ENCODE assay signal across 9 mouse cellular contexts in the genomic region with DNA sequence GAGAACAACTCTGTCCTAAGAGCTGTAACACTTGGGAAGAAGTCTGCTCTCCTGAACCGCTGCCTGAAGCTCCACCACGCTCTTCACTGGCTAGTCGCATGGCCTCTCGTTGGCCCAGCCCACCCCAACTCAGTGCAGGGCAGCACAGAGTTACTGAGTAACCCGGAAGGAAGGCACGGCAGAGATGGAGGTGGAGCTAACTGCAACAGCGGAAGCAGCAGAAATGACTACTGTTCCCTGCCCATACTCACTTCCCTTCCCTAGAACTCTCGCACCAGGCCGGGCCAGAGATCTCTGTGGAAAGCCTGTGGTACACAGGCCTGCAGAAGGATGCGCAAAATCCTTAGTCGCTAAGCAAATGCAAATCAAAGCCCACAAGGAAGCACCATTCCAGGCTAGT. TPM values are rescaled to one million over a fixed set of nuclear protein-coding genes. Genes with fewer than 3 reads are reported as not detected.
DNase-seq lines count a peak whose midpoint lies in the region; ATAC-seq and TF ChIP-seq lines count a peak whose summit lies in the region.
"Had no signal": no experiment of that assay in that cellular context is flagged by ENCODE, and none has a peak within 500 bp of the region (broad histone marks: within the 10 kb centered on the region; RNA-seq: fewer than 3 reads in every experiment).

No protein-coding gene starts in this region.

- no peaks in the 10 kb centered on the region for H3K36me3 ChIP-seq in E14TG2a.4 (ENCODE audit: insufficient read depth, low read length)
- H3K36me3 ChIP-seq in forebrain, postnatal 0 days (ENCODE audit: insufficient read depth), result no peaks in the 10 kb centered on the region
- H3K36me3 ChIP-seq: hindbrain, embryonic 10.5 days had no signal

- no peak for ATAC-seq in forebrain, postnatal 0 days

- H3K9ac ChIP-seq in forebrain, postnatal 0 days, result no peak overlapping the region

- peak; percentile 69 for DNase-seq in ZHBTc4 (ENCODE audit: low read depth, low spot score)
- peak; percentile 19 for DNase-seq in kidney, postnatal 14 days
- DNase-seq in lung, postnatal 25 days (ENCODE audit: low spot score), result peak; percentile 34
- DNase-seq in forebrain, postnatal 0 days, result no peak
- DNase-seq in gastrocnemius, adult 18-20 months (ENCODE audit: low spot score), result no peak
- no peak for DNase-seq in ovary, postnatal 36 days (ENCODE audit: low spot score)

- 74% methylated on average over 11 of the region's 11 CpGs for WGBS in forebrain, postnatal 0 days

- peak overlapping the region; percentile 26; the same call in 1 of the 2 replicates for H3K4me3 ChIP-seq in E14TG2a.4 (replicated peaks; ENCODE audit: low read length)
- H3K4me3 ChIP-seq in forebrain, postnatal 0 days (ENCODE audit: low read depth, low read length), result no peak overlapping the region
- H3K4me3 ChIP-seq: hindbrain, embryonic 10.5 days had no signal

- no peaks in the 10 kb centered on the region for H3K27me3 ChIP-seq in E14TG2a.4 (ENCODE audit: insufficient read depth, low read length)
- no peaks in the 10 kb centered on the region for H3K27me3 ChIP-seq in forebrain, postnatal 0 days (ENCODE audit: insufficient read depth, low read length)

- H3K4me1 ChIP-seq in E14TG2a.4 (replicated peaks; ENCODE audit: low read depth, low read length), result peaks cover 28% of the 10 kb centered on the region
- no peaks in the 10 kb centered on the region for H3K4me1 ChIP-seq in forebrain, postnatal 0 days (ENCODE audit: insufficient read depth)
- H3K4me1 ChIP-seq: hindbrain, embryonic 10.5 days had no signal

- H3K4me2 ChIP-seq in forebrain, postnatal 0 days (ENCODE audit: low read depth), result no peak overlapping the region

- H3K27ac ChIP-seq in forebrain, postnatal 0 days (ENCODE audit: low read depth, low read length), result no peak overlapping the region
- H3K27ac ChIP-seq: hindbrain, embryonic 10.5 days had no signal

- no peaks in the 10 kb centered on the region for H3K9me3 ChIP-seq in E14TG2a.4 (ENCODE audit: low read length)
- H3K9me3 ChIP-seq in forebrain, postnatal 0 days (ENCODE audit: low read length), result no peaks in the 10 kb centered on the region
- H3K9me3 ChIP-seq: hindbrain, embryonic 10.5 days had no signal

- TF ChIP-seq CTCF in E14TG2a.4 (conservative IDR thresholded peaks at IDR 0.05; ENCODE audit: low read length), result no peak
- no peak for TF ChIP-seq CTCF in forebrain, postnatal 0 days (IDR thresholded peaks at IDR 0.05; ENCODE audit: low read depth)

RNA-seq across cellular contexts. Expression of a gene that starts 4.4 kb away (rescaled TPM):
- total RNA-seq in forebrain, postnatal 0 days (2014; rRNA removed), result not detected in 2 replicates
- not detected in 2 replicates for polyA plus RNA-seq in forebrain, postnatal 0 days (2015; fragmentation: Nextera tagmentation; extraction: Ambion mirVana)
- total RNA-seq in gastrocnemius, adult 18-20 months (2021), result not detected
- total RNA-seq: megakaryocyte-erythroid progenitor cell, adult 5-6 weeks had no signal
- polyA plus RNA-seq: hindbrain, embryonic 10.5 days had no signal

RNA-seq across cellular contexts. Expression of a gene that starts 5.0 kb away (rescaled TPM):
- not detected in 2 replicates for total RNA-seq in forebrain, postnatal 0 days (2014; rRNA removed)
- polyA plus RNA-seq in forebrain, postnatal 0 days (2015; fragmentation: Nextera tagmentation; extraction: Ambion mirVana), result not detected in 2 replicates
- not detected for total RNA-seq in gastrocnemius, adult 18-20 months (2021)
- total RNA-seq: megakaryocyte-erythroid progenitor cell, adult 5-6 weeks had no signal
- polyA plus RNA-seq: hindbrain, embryonic 10.5 days had no signal

RNA-seq across cellular contexts. Expression of a gene that starts 52.1 kb away (rescaled TPM):
- total RNA-seq in forebrain, postnatal 0 days (2014; rRNA removed), result not detected in 2 replicates
- polyA plus RNA-seq in forebrain, postnatal 0 days (2015; fragmentation: Nextera tagmentation; extraction: Ambion mirVana), result 0.41 TPM in 1 of 2 replicates, not detected in the other
- not detected for total RNA-seq in gastrocnemius, adult 18-20 months (2021)
- total RNA-seq: megakaryocyte-erythroid progenitor cell, adult 5-6 weeks had no signal
- polyA plus RNA-seq: hindbrain, embryonic 10.5 days had no signal

RNA-seq across cellular contexts. Expression of a gene that starts 59.9 kb away (rescaled TPM):
- total RNA-seq in forebrain, postnatal 0 days (2014; rRNA removed), result not detected in 2 replicates
- polyA plus RNA-seq in forebrain, postnatal 0 days (2015; fragmentation: Nextera tagmentation; extraction: Ambion mirVana), result not detected in 2 replicates
- total RNA-seq in gastrocnemius, adult 18-20 months (2021), result not detected
- total RNA-seq: megakaryocyte-erythroid progenitor cell, adult 5-6 weeks had no signal
- polyA plus RNA-seq: hindbrain, embryonic 10.5 days had no signal

Comparison
In these comparisons a context has a peak if more than half of its experiments do, and no peak if none do; other contexts are left out.
1. DNase-seq: peak in ZHBTc4 (single experiment), kidney, postnatal 14 days (single experiment) and lung, postnatal 25 days (single experiment); none in forebrain, postnatal 0 days (single experiment), gastrocnemius, adult 18-20 months (single experiment) and ovary, postnatal 36 days (single experiment).